In the genomic region with DNA sequence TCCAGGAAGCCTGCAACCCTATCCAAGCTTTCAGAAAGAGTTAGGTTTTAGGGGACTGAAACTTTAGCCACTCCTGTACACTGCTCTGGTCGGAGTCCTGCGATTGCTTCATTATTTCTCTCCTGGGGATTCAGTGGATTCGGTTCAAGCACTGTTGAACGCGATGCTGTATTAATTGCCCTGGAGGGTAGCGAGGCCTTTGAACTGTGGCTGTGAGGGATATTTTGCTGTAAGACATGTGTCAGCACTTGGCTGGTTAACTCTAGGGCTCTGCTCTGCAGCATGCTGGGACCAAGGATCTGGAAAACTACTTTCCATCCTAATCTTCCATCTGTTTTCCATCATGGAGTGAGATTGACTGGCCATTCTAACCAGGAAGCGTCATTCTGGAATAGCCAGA, we compare ENCODE assay signal across 10 mouse cellular contexts.
DNase-seq lines count a peak whose midpoint lies in the region; ATAC-seq and TF ChIP-seq lines count a peak whose summit lies in the region.
"Had no signal": no experiment of that assay in that cellular context is flagged by ENCODE, and none has a peak within 500 bp of the region (broad histone marks: within the 10 kb centered on the region; RNA-seq: fewer than 3 reads in every experiment).

No protein-coding gene starts in this region.

- H3K4me1 ChIP-seq in embryonic facial prominence, embryonic 12.5 days: peaks cover 8% of the 10 kb centered on the region; the same call in 1 of the 2 replicates
- no peaks in the 10 kb centered on the region for H3K4me1 ChIP-seq in heart, embryonic 16.5 days (ENCODE audit: control insufficient read depth, insufficient read depth, low read length)
- H3K4me1 ChIP-seq in neural tube, embryonic 11.5 days (ENCODE audit: control insufficient read depth, insufficient read depth, low read length): no peaks in the 10 kb centered on the region; the same call in 1 of the 2 replicates
- no peaks in the 10 kb centered on the region for H3K4me1 ChIP-seq in thymus, adult 2 months (replicated peaks; ENCODE audit: control insufficient read depth, insufficient read depth, low read length)
- H3K4me1 ChIP-seq: forebrain, embryonic 15.5 days had no signal

- H3K27ac ChIP-seq in embryonic facial prominence, embryonic 12.5 days: 0 out of 2 replicates have a peak overlapping the region, but pooled peaks have one; percentile 52
- H3K27ac ChIP-seq in heart, embryonic 16.5 days (ENCODE audit: low read length): no peak overlapping the region
- no peak overlapping the region for H3K27ac ChIP-seq in neural tube, embryonic 11.5 days (ENCODE audit: low read depth, low read length)
- H3K27ac ChIP-seq in thymus, adult 2 months (ENCODE audit: control insufficient read depth, insufficient read depth, low read length): no peak overlapping the region
- H3K27ac ChIP-seq: forebrain, embryonic 15.5 days; midbrain, embryonic 10.5 days had no signal

- H3K9ac ChIP-seq in embryonic facial prominence, embryonic 12.5 days: no peak overlapping the region
- H3K9ac ChIP-seq in heart, embryonic 16.5 days (ENCODE audit: low read length): no peak overlapping the region
- no peak overlapping the region for H3K9ac ChIP-seq in neural tube, embryonic 11.5 days (ENCODE audit: low read length)
- H3K9ac ChIP-seq: forebrain, embryonic 15.5 days had no signal

- no peaks in the 10 kb centered on the region for H3K9me3 ChIP-seq in embryonic facial prominence, embryonic 12.5 days
- H3K9me3 ChIP-seq in heart, embryonic 16.5 days (replicated peaks; ENCODE audit: control insufficient read depth, low read length): no peaks in the 10 kb centered on the region
- no peaks in the 10 kb centered on the region for H3K9me3 ChIP-seq in neural tube, embryonic 11.5 days (ENCODE audit: control insufficient read depth, low read length)
- H3K9me3 ChIP-seq: forebrain, embryonic 15.5 days; midbrain, embryonic 10.5 days had no signal

- no peak overlapping the region for H3K4me3 ChIP-seq in embryonic facial prominence, embryonic 12.5 days
- no peak overlapping the region for H3K4me3 ChIP-seq in heart, embryonic 16.5 days (ENCODE audit: low read length)
- H3K4me3 ChIP-seq in neural tube, embryonic 11.5 days (ENCODE audit: low read depth, low read length): no peak overlapping the region
- H3K4me3 ChIP-seq in thymus, adult 2 months (ENCODE audit: control insufficient read depth, insufficient read depth, low read length): no peak overlapping the region
- H3K4me3 ChIP-seq: forebrain, embryonic 15.5 days; midbrain, embryonic 10.5 days had no signal

- 0 out of 2 replicates have a peak, but pooled peaks have one; percentile 41 for ATAC-seq in embryonic facial prominence, embryonic 12.5 days (ENCODE audit: insufficient number of reproducible peaks, insufficient read depth, low FRiP score, low TSS enrichment)
- ATAC-seq in heart, embryonic 16.5 days (replicated peaks; ENCODE audit: extremely low read depth, insufficient read depth, low FRiP score): 0 out of 2 replicates have a peak, but pooled peaks have one; percentile 18
- ATAC-seq in neural tube, embryonic 11.5 days (ENCODE audit: insufficient read depth, low FRiP score, low TSS enrichment): no peak
- ATAC-seq: forebrain, embryonic 15.5 days had no signal

- H3K4me2 ChIP-seq in embryonic facial prominence, embryonic 12.5 days (replicated peaks): no peak overlapping the region
- H3K4me2 ChIP-seq in heart, embryonic 16.5 days (ENCODE audit: low read depth, low read length): no peak overlapping the region
- H3K4me2 ChIP-seq in neural tube, embryonic 11.5 days (ENCODE audit: low read depth): no peak overlapping the region
- H3K4me2 ChIP-seq: forebrain, embryonic 15.5 days had no signal

- H3K27me3 ChIP-seq in embryonic facial prominence, embryonic 12.5 days: no peaks in the 10 kb centered on the region
- H3K27me3 ChIP-seq in heart, embryonic 16.5 days (ENCODE audit: control insufficient read depth, insufficient read depth, low read length): no peaks in the 10 kb centered on the region
- no peaks in the 10 kb centered on the region for H3K27me3 ChIP-seq in neural tube, embryonic 11.5 days (ENCODE audit: control insufficient read depth, insufficient read depth, low read length)
- no peaks in the 10 kb centered on the region for H3K27me3 ChIP-seq in thymus, adult 2 months (ENCODE audit: control insufficient read depth, insufficient read depth, low read length)
- H3K27me3 ChIP-seq: forebrain, embryonic 15.5 days had no signal

- no peak for TF ChIP-seq POLR2A in thymus, adult 2 months (IDR thresholded peaks at IDR 0.05; ENCODE audit: control insufficient read depth, extremely low read depth, insufficient read depth, low read length, poor library complexity)

- no peak for TF ChIP-seq CTCF in thymus, adult 2 months (IDR thresholded peaks at IDR 0.05; ENCODE audit: borderline replicate concordance, control insufficient read depth, extremely low read depth, insufficient read depth, low read length, poor library complexity)

- H3K36me3 ChIP-seq in embryonic facial prominence, embryonic 12.5 days: no peaks in the 10 kb centered on the region
- H3K36me3 ChIP-seq in heart, embryonic 16.5 days (ENCODE audit: control insufficient read depth, insufficient read depth): no peaks in the 10 kb centered on the region
- H3K36me3 ChIP-seq in neural tube, embryonic 11.5 days (ENCODE audit: control insufficient read depth, insufficient read depth, low read length): no peaks in the 10 kb centered on the region
- no peaks in the 10 kb centered on the region for H3K36me3 ChIP-seq in thymus, adult 2 months (ENCODE audit: control insufficient read depth, insufficient read depth, low read length)
- H3K36me3 ChIP-seq: forebrain, embryonic 15.5 days; midbrain, embryonic 10.5 days had no signal

- 15% methylated on average over 7 of the region's 7 CpGs for WGBS in embryonic facial prominence, embryonic 12.5 days
- 52% methylated on average over 7 of the region's 7 CpGs for WGBS in heart, embryonic 16.5 days
- WGBS in neural tube, embryonic 11.5 days: 44% methylated on average over 7 of the region's 7 CpGs
- WGBS in thymus, adult 2 months: 90% methylated on average over 7 of the region's 7 CpGs

- DNase-seq in kidney, postnatal 14 days: peak; percentile 3
- no peak for DNase-seq in kidney, adult 8-10 months
- peak; percentile 49 for DNase-seq in neural tube, embryonic 11.5 days (ENCODE audit: low spot score)
- no peak for DNase-seq in spleen, adult 12 weeks (ENCODE audit: low spot score)
- no peak for DNase-seq in thymus, adult 2 months
- DNase-seq: cerebellum, postnatal 25 days had no signal

Comparison
In these comparisons a context has a peak if more than half of its experiments do, and no peak if none do; other contexts are left out.
1. DNase-seq: peak in kidney, postnatal 14 days (single experiment) and neural tube, embryonic 11.5 days (single experiment); none in kidney, adult 8-10 months (0 of 2), spleen, adult 12 weeks (single experiment) and thymus, adult 2 months (single experiment).